Mouse (Mus musculus) limb, embryonic 14.5 days (tissue): ENCODE data around the gene Megf8. TPM values are rescaled to one million over a fixed set of nuclear protein-coding genes. Genes with fewer than 3 reads are reported as not detected.
A peak's percentile ranks its signal among the peaks of the same experiment; 100 is the strongest.
"Not testable (repeated sequence)": the region's sequence is repeated elsewhere in the genome, so short reads cannot be mapped to it uniquely, and the experiment has no call there.

ENCODE experiments used
- ATAC-seq: fragments of 200-750 bp; cut with Nextera tagmentation; 2 replicates; pipeline ENCODE4 v1.8.0; 2017; ENCODE audit warnings: low read depth, moderate number of reproducible peaks, moderate TSS enrichment; ENCODE audit not compliant: low FRiP score
- DNase-seq: peaks from one replicate; pipeline ENCODE4 v3.0.0-alpha.2; 2015; ENCODE audit warnings: low spot score
- H3K27ac ChIP-seq: fragments of 300-500 bp; sonication (generic); replicated peaks from 2 replicates; pipeline ENCODE4 v1.5.1; 2014; ENCODE audit warnings: low read depth, mild to moderate bottlenecking, low read length, moderate library complexity, mixed read lengths
- H3K27me3 ChIP-seq: fragments of 300-500 bp; sonication (generic); 2 replicates; pipeline ENCODE4 v1.6.1; 2014; ENCODE audit warnings: low read length, mixed read lengths; ENCODE audit not compliant: control insufficient read depth, insufficient read depth
- H3K36me3 ChIP-seq: fragments of 300-500 bp; sonication (generic); 2 replicates; pipeline ENCODE4 v1.6.1; 2014; ENCODE audit warnings: mild to moderate bottlenecking, low read length, moderate library complexity, mixed read lengths; ENCODE audit not compliant: control insufficient read depth, insufficient read depth
- H3K4me1 ChIP-seq: fragments of 300-500 bp; sonication (generic); 2 replicates; pipeline ENCODE4 v1.6.1; 2014; ENCODE audit warnings: antibody characterized with exemption, low read length, mixed read lengths; ENCODE audit not compliant: control insufficient read depth, insufficient read depth
- H3K4me2 ChIP-seq: fragments of 300-500 bp; sonication (generic); replicated peaks from 2 replicates; pipeline ENCODE4 v1.6.1; 2014; ENCODE audit warnings: low read depth, mild to moderate bottlenecking, low read length, moderate library complexity; ENCODE audit not compliant: severe bottlenecking
- H3K4me3 ChIP-seq: fragments of 300-500 bp; sonication (generic); replicated peaks from 2 replicates; pipeline ENCODE4 v1.5.1; 2014; ENCODE audit warnings: low read length
- H3K9ac ChIP-seq: fragments of 300-500 bp; sonication (generic); 2 replicates; pipeline ENCODE4 v1.6.1; 2014; ENCODE audit warnings: mild to moderate bottlenecking, low read depth, low read length, moderate library complexity; ENCODE audit not compliant: severe bottlenecking
- H3K9me3 ChIP-seq: fragments of 300-500 bp; sonication (generic); 2 replicates; pipeline ENCODE4 v1.6.1; 2016; ENCODE audit warnings: low read length; ENCODE audit not compliant: control insufficient read depth
- POLR2A ChIP-seq: fragments of 200-500 bp; IDR thresholded peaks from 2 replicates; pipeline ENCODE4 v1.8.0; 2012; ENCODE audit warnings: inconsistent platforms, mild to moderate bottlenecking, moderate library complexity, borderline replicate concordance; ENCODE audit not compliant: insufficient read depth, insufficient read length; ENCODE audit errors: extremely low read depth
- WGBS: fragments of 180-500 bp; shearing (Covaris S2); extraction: QIAGEN DNeasy Blood & Tissue Kit; methylation state at CpG from one replicate; pipeline ENCODE4 v1.1.7; 2014; 5-methylcytosine and 5-hydroxymethylcytosine counted together
- polyA plus RNA-seq, 2 experiments: library from polyadenylated mRNA; depleted of rRNA in 1 of 2; stranded (reverse) in 1 of 2; unstranded in 1 of 2; fragments of >200 nt; fragmentation: Nextera tagmentation in 1 of 2; extraction: Ambion mirVana in 1 of 2; gene quantifications; 2 replicates each; pipeline versions ENCODE4 v1.2.1 to v1.2.3; 2012 to 2014

Megf8 gene
- polyA plus RNA-seq, 2 experiments: 16.5 to 45.1 TPM

- no peak for DNase-seq
- H3K4me1 ChIP-seq: peaks cover 21% of the 10 kb centered on the region
- H3K36me3 ChIP-seq: no peaks in the 10 kb centered on the region
- peak overlapping the region; percentile 81 for H3K27ac ChIP-seq
- no peak for ATAC-seq
- H3K4me2 ChIP-seq: peak overlapping the region; percentile 98
- H3K27me3 ChIP-seq: peaks cover 27% of the 10 kb centered on the region
- H3K4me3 ChIP-seq: peak overlapping the region; percentile 70
- H3K9ac ChIP-seq: peak overlapping the region; percentile 69
- no peaks in the 10 kb centered on the region for H3K9me3 ChIP-seq
- WGBS: 12% methylated on average over 21 of the region's 21 CpGs
- no peak for TF ChIP-seq POLR2A
These were observed 559 bp downstream of the Megf8 start for GRCm38 (mm10) chr7:25317446-25317999.

GRCm38 (mm10) chr7:25322058-25322484 lies 5.1 kb downstream of the Megf8 start:
- no peaks in the 10 kb centered on the region for H3K27me3 ChIP-seq
- H3K9me3 ChIP-seq: no peaks in the 10 kb centered on the region
- peak overlapping the region; percentile 14 for H3K4me3 ChIP-seq
- H3K27ac ChIP-seq: peak overlapping the region; percentile 85
- peak overlapping the region; percentile 38 for H3K4me2 ChIP-seq
- peaks cover 9% of the 10 kb centered on the region for H3K4me1 ChIP-seq
- H3K9ac ChIP-seq: no peak overlapping the region
- 0 out of 2 replicates have a peak, but pooled peaks cover 4% of the 10 kb centered on the region for H3K36me3 ChIP-seq
- TF ChIP-seq POLR2A: 0 out of 2 replicates have a peak, but pooled peaks have one; percentile 14
- ATAC-seq (peak; percentile 90), DNase-seq (peak; percentile 92)
- 0% methylated on average over 6 of the region's 6 CpGs for WGBS

GRCm38 (mm10) chr7:25323219-25323618 lies 6.3 kb downstream of the Megf8 start:
- DNase-seq: no peak
- Histone ChIP-seq H3K9ac (no peak overlapping the region), H3K4me2 (no peak overlapping the region), H3K9me3 (no peaks in the 10 kb centered on the region), H3K36me3 (peaks cover 14% of the 10 kb centered on the region), H3K4me1 (peaks cover 9% of the 10 kb centered on the region), H3K4me3 (no peak overlapping the region), H3K27ac (no peak overlapping the region), H3K27me3 (no peaks in the 10 kb centered on the region)
- TF ChIP-seq POLR2A: no peak
- 89% methylated on average over 2 of the region's 2 CpGs for WGBS
- no peak for ATAC-seq

- H3K4me1 ChIP-seq, H3K4me2 ChIP-seq, H3K27ac ChIP-seq, H3K9ac ChIP-seq, H3K4me3 ChIP-seq, H3K27me3 ChIP-seq, H3K9me3 ChIP-seq, DNase-seq, ATAC-seq: not testable (repeated sequence)
- 91% methylated on average over 6 of the region's 6 CpGs for WGBS
- peaks cover 27% of the 10 kb centered on the region for H3K36me3 ChIP-seq
These were observed 8.5 kb downstream of the Megf8 start for GRCm38 (mm10) chr7:25325431-25325830.

- Histone ChIP-seq H3K27me3 (no peaks in the 10 kb centered on the region), H3K4me3 (no peak overlapping the region), H3K9ac (no peak overlapping the region), H3K27ac (no peak overlapping the region), H3K4me1 (peaks cover 8% of the 10 kb centered on the region), H3K36me3 (peaks cover 35% of the 10 kb centered on the region), H3K9me3 (no peaks in the 10 kb centered on the region), H3K4me2 (no peak overlapping the region)
- WGBS: 84% methylated on average over 8 of the region's 8 CpGs
- no peak for ATAC-seq
- TF ChIP-seq POLR2A: no peak
- DNase-seq: no peak
These were observed 9.3 kb downstream of the Megf8 start for GRCm38 (mm10) chr7:25326233-25326632.
